Mouse (Mus musculus) skeletal muscle tissue, postnatal 0 days (tissue): ENCODE data around the gene Tbata. TPM values are rescaled to one million over a fixed set of nuclear protein-coding genes. Genes with fewer than 3 reads are reported as not detected.

Experiments used
- microRNA-seq, 2 experiments: library from miRNA; unstranded; fragments of <30 nt; microRNA quantifications; one replicate each; pipeline ENCODE4; 2016
- polyA plus RNA-seq: library from polyadenylated mRNA; unstranded; fragments of >200 nt; fragmentation: Nextera tagmentation; extraction: Ambion mirVana; gene quantifications from 2 replicates; pipeline ENCODE4 v1.2.1, GENCODE M21; 2015

The Tbata gene
- 0.18 and 0.24 TPM in 2 replicates for polyA plus RNA-seq

DNA sequence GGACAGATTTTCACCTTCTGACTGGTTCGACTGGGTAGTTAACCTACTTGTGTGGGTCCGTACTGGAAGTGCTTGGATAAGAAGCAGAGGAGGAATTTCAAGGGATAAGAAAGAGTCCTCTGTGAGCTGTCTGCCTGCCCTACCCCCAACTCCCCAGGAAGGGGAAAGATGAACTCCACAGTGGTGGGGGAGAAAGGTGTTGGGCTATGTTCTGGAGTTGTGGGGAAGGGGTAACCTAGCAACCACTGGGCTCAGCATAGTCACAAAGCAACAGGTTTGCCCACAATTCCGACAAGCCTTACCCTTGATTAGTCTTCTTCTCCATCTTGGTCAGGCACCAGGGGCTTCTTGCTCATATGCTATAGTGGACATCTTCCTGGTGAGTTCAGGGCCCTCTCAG is at the start of gene Tbata:
Gene Tbata, plus strand, starts transcription at position 301 of the 400 bp plus-strand sequence.

DNA sequence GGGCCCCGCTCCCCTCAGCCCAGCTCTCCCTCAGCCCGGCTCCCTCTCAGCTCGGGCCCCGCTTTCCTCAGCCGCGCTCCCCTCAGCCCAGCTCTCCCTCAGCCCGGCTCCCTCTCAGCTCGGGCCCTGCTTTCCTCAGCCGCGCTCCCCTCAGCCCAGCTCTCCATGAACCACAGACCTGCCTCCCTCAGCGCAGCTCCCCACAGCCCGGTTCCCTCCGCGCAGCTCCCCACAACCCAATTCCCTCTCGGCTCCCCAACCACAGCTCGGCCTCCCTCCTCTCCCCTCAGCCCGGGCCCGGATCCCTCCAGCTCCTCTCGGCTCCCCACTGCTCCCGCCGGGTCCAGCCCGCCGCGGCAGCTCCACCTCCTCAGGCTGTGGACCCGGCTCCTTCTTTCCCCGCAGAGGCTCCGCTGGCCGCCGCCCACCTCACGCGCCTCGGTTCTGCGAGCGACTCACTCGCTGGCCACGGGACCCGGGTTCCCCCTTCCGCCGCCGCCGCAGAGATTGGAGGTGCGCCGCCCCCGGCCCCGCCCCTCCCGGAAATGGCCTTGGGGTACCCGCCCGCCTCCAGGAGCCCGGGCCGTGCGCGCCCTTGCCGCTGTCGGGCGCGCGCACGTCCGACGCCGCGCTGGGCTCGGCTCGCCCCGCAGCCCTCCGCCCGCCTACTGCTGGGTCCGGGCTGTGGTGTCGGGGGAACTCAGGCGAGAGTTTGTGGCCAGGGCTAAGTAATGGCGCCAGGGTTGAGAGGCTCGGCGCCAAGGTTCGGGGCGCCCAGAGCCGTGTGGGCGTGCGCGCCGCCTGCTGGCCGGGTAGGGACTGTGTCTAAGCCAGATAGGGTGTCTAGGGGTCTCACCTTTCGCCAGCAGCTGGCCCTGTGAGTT is 24.4 kb upstream of the Tbata start, which contains the start of gene Sgpl1:
Gene Sgpl1, minus strand, starts transcription at position 547 of the 884 bp plus-strand sequence.

Small RNAs within 50 kb of the gene (microRNA-seq; reads per million reads assigned to microRNA genes)
- 0 reads per million in 2 experiments for gene Gm44308

Other genes starting within 250 kb of the Tbata start
- 22.4 and 25.6 TPM in 2 replicates for gene Pcbd1, start 82.6 kb upstream of the Tbata start, polyA plus RNA-seq
- 14.3 and 19.4 TPM in 2 replicates for gene Sgpl1, start 24.3 kb upstream of the Tbata start, polyA plus RNA-seq
- gene Adamts14, start 101.5 kb downstream of the Tbata start, polyA plus RNA-seq = 3.9 and 4.3 TPM in 2 replicates
- gene Prf1, start 125.9 kb downstream of the Tbata start, polyA plus RNA-seq = not detected in 2 replicates
- gene Pald1, start 211.6 kb downstream of the Tbata start, polyA plus RNA-seq = 9.8 and 10.3 TPM in 2 replicates
- gene Nodal, start 246.0 kb downstream of the Tbata start, polyA plus RNA-seq = 0.19 and 0.22 TPM in 2 replicates